Mouse (Mus musculus) CD4-positive helper T cell, adult 2 months (primary cell): Measurements from ENCODE around the gene Slfn2.

Source experiments
- DNase-seq: peaks from one replicate; pipeline ENCODE4 v3.0.0-alpha.2; 2012; ENCODE audit warnings: low read depth, missing footprints, low spot score

Slfn2 gene

DNA sequence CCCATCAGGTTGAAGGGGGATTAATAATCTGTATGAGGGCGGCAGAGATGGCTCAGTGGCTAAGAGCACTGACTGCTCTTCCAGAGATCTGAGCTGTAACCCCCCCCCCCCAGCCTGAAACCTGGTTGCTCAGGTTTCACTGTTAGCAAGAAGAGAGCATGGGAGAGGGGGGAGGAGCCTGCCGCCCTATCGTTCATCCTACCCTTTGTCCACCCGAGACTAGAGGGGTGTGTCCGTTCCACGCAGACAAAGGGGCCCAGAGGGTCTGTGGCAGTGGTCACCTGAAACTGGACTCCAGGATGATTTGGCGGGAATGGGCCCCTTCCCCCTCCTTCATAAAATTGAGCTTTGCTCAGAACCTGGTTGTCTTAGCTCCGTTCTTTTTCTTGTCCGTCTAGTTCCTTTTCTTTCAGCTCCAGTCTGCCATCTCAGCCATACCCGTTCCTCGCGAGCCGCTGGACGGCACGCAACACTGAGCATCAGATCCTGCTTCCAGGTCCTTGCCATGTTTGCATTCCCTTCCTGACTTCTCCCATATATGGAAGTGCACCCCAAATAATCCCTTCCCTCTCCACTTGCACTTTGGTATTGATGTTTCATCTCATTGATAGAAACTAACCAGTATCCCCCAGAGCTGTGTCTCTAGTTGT lies 5.5 kb downstream of the Slfn2 start:
- DNase-seq, result no peak

DNA sequence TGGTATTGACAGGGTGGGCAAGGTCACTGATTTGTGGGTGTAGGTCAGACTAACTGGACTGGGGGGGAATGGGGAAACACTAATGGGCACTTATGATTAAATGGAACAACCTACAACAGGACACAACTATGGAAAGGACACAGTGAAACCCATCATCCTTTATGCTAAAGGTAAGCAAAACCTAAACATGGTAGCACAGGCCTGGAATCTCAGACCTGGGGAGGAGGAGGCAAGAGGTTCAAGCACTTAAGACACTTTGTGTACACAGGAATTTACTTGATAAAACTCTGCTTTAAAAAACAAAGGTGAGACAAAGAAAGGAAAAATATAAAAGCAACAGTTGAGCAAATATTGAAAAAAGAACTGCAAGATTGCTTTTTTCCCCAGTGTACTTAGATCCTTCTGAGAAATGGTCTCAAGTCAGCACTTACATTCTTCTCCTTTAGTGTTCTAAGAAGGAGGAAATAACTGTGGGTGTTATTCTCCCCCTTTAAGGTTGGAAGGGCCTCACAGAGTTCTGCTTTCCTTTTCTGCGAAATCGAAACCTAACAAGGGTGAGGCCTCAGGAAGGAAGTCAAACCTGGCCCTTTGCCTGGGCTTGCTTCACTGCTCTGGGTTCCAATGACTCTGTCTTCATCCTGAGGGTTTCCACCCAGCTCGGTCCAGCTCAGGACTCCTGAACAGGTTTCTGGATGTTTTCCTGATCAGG lies 13.0 kb downstream of the Slfn2 start:
- peak; percentile 91 for DNase-seq

- DNase-seq, result peak; percentile 57
These were observed 13.7 kb downstream of the Slfn2 start for GRCm38 (mm10) chr11:83078423-83079140.

DNA sequence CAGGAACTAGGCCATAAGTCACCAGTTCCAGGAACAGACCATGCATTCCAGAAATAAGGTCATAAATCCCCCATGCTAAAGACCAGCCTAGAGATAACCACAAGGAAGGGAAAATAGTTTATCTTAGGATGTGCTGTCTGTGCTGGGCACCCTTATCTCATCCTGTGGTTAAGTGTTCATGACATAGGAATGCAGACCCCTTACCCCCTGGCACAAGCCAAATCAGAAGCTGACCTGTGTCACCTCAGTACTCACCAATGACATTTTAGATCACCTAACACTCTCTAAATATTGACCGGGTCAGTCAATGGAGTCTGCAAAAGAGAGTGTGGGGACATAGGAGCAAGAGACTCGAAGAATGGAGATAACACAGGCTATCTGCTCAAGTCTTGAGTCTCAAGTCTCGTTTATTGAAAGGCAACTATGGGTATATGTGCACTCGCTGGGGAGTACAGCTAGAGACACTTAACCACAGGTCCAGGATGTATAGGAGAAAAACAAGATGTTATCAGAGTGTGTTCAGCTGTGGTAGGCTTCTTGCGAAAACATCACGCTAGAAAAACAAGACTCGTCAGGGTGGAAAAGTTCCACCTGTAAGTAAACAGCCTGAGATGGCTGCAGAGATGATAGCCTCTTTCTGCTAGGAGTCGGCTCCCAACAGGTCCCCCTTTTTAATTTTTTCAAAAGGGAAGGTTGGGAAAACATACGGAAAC lies 14.7 kb downstream of the Slfn2 start:
- peak; percentile 92 for DNase-seq

GRCm38 (mm10) chr11:83082741-83083473 lies 18.0 kb downstream of the Slfn2 start:
- no peak for DNase-seq

- DNase-seq, result peak; percentile 1
These were observed 19.2 kb downstream of the Slfn2 start for GRCm38 (mm10) chr11:83084161-83084560.

DNA sequence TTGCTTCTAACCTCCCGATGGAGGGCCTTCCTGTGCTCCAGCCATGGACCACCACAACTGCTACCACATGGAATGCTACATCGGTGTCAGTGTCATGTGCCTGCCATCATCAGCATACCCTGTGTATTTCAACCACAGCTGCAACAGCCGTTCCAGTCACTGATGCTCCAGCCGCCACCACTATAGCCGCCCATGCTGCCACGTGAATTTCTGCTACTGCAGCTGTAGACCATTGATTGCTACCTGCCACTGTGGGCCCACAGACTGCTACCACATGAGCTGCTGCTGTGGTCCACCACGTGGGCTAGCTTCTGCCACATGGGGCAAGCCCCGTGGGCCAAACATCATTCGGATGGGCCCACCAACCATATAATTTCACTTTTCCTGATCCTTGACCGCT lies 19.8 kb downstream of the Slfn2 start:
- DNase-seq, result peak; percentile 0

DNA sequence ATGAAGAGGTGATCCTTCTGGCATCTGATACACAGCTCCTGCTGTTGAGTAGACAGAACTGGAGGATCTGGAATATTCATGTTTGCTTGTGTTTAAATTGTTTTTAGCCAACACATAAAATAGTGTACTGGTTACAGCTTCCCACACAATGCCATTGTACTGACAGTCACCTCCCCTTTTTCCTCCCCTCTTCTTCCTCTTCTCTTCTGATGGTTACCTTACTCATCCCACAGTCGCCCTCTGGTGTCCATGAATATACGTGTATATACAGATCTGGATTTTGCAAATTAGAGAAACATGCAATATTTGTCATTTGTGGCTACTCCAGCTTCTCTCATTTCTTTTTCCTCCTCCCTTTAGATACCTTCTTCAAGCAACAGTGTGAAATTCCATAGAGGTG lies 50.2 kb downstream of the Slfn2 start:
- peak; percentile 80 for DNase-seq

- peak; percentile 76 for DNase-seq
These were observed 51.8 kb downstream of the Slfn2 start, which contains the start of gene Slfn1 for GRCm38 (mm10) chr11:83116597-83117227. Gene Slfn1 (plus strand): TSS chr11:83116849.

- DNase-seq, result peak; percentile 73
These were observed 53.1 kb downstream of the Slfn2 start for GRCm38 (mm10) chr11:83118056-83118455.
